Mouse (Mus musculus): ENCODE data around the gene Uba7.

The Uba7 gene

GRCm38 (mm10) chr9:107975399-107976386 is at the start of gene Uba7:
Gene Uba7, plus strand, starts transcription at chr9:107975505.
- no peak for DNase-seq

- no peak for DNase-seq
These were observed 48.3 kb upstream of the Uba7 start for GRCm38 (mm10) chr9:107926920-107927420.

- DNase-seq: no peak
These were observed 47.6 kb upstream of the Uba7 start for GRCm38 (mm10) chr9:107927749-107928148.

- no peak for DNase-seq
These were observed 47.1 kb upstream of the Uba7 start, which contains the start of gene Actl11 for GRCm38 (mm10) chr9:107928169-107928568. Gene Actl11, plus strand, starts transcription at chr9:107928469.

- no peak for DNase-seq
These were observed 43.1 kb upstream of the Uba7 start for GRCm38 (mm10) chr9:107932221-107932620.

- no peak for DNase-seq
These were observed 41.2 kb upstream of the Uba7 start for GRCm38 (mm10) chr9:107934146-107934545.

- DNase-seq: no peak
These were observed 39.9 kb upstream of the Uba7 start, which contains the start of gene Camkv for GRCm38 (mm10) chr9:107935374-107935773. Gene Camkv, plus strand, starts transcription at chr9:107935674.

- no peak for DNase-seq
These were observed 39.5 kb upstream of the Uba7 start for GRCm38 (mm10) chr9:107935790-107936214.

- no peak for DNase-seq
These were observed 39.0 kb upstream of the Uba7 start for GRCm38 (mm10) chr9:107936215-107936822.

- DNase-seq: no peak
These were observed 38.5 kb upstream of the Uba7 start for GRCm38 (mm10) chr9:107936831-107937230.

- DNase-seq: peak; percentile 41
These were observed 27.8 kb upstream of the Uba7 start for GRCm38 (mm10) chr9:107947241-107948194.

- DNase-seq: no peak
These were observed 26.0 kb upstream of the Uba7 start for GRCm38 (mm10) chr9:107949184-107949921.

GRCm38 (mm10) chr9:107949922-107950235 is 25.4 kb upstream of the Uba7 start, which contains the start of gene Traip:
Gene Traip, plus strand, starts transcription at chr9:107950136.
- DNase-seq: no peak

- DNase-seq: peak; percentile 87
These were observed 24.6 kb upstream of the Uba7 start for GRCm38 (mm10) chr9:107950460-107951355.

- DNase-seq: no peak
These were observed 19.6 kb upstream of the Uba7 start for GRCm38 (mm10) chr9:107955613-107956289.

GRCm38 (mm10) chr9:107957141-107957540 is 18.2 kb upstream of the Uba7 start:
- no peak for DNase-seq

- no peak for DNase-seq
These were observed 15.4 kb upstream of the Uba7 start for GRCm38 (mm10) chr9:107959896-107960295.

- DNase-seq: no peak
These were observed 14.4 kb upstream of the Uba7 start for GRCm38 (mm10) chr9:107960928-107961327.

- DNase-seq: no peak
These were observed 13.9 kb upstream of the Uba7 start for GRCm38 (mm10) chr9:107961351-107961762.

- no peak for DNase-seq
These were observed 13.4 kb upstream of the Uba7 start for GRCm38 (mm10) chr9:107961881-107962280.

Measured in cerebellum, adult 8-10 months (tissue).